Mouse (Mus musculus) embryonic fibroblast, embryonic 13.5 days (primary cell): ENCODE data around the gene Cpt1a. TPM values are rescaled to one million over a fixed set of nuclear protein-coding genes. Genes with fewer than 3 reads are reported as not detected.

Source experiments
- H3K27ac ChIP-seq: 2 replicates; pipeline ENCODE4 v1.5.1; 2012; ENCODE audit warnings: low read length, control low read depth, inconsistent platforms; ENCODE audit not compliant: insufficient read depth
- H3K4me1 ChIP-seq: 2 replicates; pipeline ENCODE4 v1.6.1; 2011; ENCODE audit warnings: low read length; ENCODE audit not compliant: control insufficient read depth, insufficient read depth
- H3K4me3 ChIP-seq: 2 replicates; pipeline ENCODE4 v1.5.1; 2011; ENCODE audit warnings: mild to moderate bottlenecking, control low read depth, low read length; ENCODE audit not compliant: insufficient read depth
- CTCF ChIP-seq: IDR thresholded peaks from 2 replicates; pipeline ENCODE4 v1.5.1; 2011; ENCODE audit warnings: mild to moderate bottlenecking, control low read depth, low read length, moderate library complexity, borderline replicate concordance; ENCODE audit not compliant: insufficient read depth
- POLR2A ChIP-seq: IDR thresholded peaks from 2 replicates; pipeline ENCODE4 v1.6.1; 2011; ENCODE audit warnings: low read depth, mild to moderate bottlenecking, control low read depth, low read length, moderate library complexity
- polyA plus RNA-seq: library from polyadenylated mRNA; stranded (reverse); fragments of >200 nt; gene quantifications from 2 replicates; pipeline ENCODE4 v1.2.4, GENCODE M21; 2011; ENCODE audit warnings: low read depth; ENCODE audit not compliant: missing spikeins, insufficient read length

Gene Cpt1a
- polyA plus RNA-seq, 1 experiment: 38.0 TPM

DNA sequence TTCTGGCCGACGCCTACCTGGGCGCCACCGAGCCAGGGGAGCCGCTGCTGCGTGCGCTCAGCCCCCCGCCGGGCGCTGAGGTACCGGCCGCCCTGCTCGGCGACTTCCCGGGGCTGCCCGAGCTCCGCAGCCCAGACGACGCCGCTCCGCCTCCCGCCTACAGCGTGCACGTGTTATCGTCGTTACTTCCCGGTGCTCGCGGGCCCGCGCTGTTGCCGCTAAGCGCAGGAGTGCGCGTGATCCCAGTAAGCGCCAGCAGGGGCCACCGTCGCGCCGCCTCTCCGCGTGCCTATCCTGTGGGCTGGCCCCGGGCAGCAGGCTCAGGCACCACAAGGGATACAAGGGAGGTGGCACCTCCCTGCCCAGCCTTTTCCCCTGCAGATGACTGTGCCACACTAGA is 67.0 kb downstream of the Cpt1a start:
- Histone ChIP-seq H3K4me3 (peak overlapping the region; percentile 21; the same call in 1 of the 2 replicates), H3K27ac (0 out of 2 replicates have a peak overlapping the region, but pooled peaks have one; percentile 4), H3K4me1 (no peaks in the 10 kb centered on the region)
- TF ChIP-seq CTCF (peak; percentile 73), POLR2A (no peak; the same call in none of the 2 replicates)

DNA sequence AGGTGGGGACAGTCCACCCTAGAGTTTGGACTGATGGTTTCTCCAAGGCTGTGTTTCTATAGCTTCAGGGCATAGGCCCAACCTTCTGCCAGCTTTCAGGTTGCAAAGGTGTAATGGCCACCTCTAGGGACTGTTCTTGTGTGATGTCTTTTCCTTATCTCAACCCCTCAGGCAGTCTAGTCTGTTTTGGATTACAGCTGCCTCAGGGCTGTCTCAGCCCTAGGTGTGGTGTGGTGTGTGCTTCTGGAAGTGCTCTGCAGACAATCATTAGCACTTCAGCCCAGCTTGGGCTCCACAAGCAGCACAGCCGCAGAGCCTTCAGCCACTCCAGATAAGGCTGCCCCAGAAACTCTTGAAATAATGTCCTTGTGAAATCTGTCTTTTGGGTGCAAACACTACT is 70.2 kb downstream of the Cpt1a start:
- Histone ChIP-seq H3K27ac (no peak overlapping the region), H3K4me1 (no peaks in the 10 kb centered on the region), H3K4me3 (no peak overlapping the region)
- TF ChIP-seq POLR2A (no peak), CTCF (no peak)

DNA sequence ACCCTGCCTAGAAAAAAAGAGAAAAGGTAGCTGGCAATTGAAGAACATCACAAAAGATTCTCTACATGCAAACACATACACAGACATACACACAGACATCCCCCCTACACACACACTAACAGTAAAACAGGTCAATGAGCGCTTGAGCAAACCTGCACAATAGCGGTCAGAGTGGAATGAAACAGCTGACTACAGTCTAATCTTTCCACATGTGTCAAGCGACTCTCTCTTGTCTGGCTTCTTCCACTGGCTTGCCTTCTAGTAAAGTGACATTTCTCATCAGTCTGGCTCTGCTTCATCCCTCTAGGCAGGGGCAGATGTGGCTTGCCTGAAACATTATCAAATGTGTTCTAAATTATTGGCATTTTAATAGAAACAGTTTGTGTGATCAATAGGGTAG is 72.1 kb downstream of the Cpt1a start:
- TF ChIP-seq POLR2A (no peak), CTCF (no peak)
- Histone ChIP-seq H3K4me3 (no peak overlapping the region), H3K4me1 (no peaks in the 10 kb centered on the region), H3K27ac (no peak overlapping the region)

DNA sequence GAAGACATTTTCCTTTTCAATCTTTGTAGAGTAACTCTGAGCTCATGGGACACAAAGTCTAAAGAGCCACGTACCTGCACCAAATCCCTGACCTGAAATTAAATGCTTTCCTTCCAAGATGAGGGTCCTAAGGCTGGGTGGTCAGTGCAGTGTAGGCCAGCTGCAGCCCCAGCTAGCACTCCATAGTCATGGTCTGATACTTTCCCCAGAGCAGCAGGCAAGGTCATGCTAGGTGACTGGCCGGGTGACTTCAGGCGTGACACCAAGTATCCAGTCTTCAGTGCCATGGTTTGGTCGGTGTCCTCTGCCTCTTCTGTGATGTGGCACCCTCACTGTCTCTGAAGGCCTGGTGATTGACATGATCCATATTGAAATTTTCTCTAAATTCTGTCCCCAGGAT is 77.9 kb downstream of the Cpt1a start:
- no peak overlapping the region for H3K27ac ChIP-seq
- no peak overlapping the region for H3K4me3 ChIP-seq
- TF ChIP-seq CTCF (no peak), POLR2A (no peak)
- H3K4me1 ChIP-seq: no peaks in the 10 kb centered on the region

DNA sequence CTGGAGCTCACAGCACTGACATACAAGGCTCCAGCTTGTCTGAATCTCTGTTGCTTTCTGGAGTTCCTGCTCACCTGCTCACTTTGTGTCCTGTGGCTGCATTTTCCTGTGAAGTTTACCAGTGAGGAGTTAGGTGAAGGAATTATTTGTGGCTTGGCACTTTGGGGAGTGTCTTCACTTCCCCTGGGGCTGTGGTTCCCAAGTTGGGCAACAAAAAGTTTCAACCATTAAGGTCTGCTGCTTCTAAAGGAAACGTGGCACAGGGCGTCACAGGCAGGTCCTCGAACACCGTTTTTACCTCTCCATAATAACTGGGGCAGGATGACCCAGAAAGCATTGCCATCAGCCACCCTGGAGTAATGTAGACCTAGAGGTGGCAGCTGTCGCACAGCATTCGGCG is 79.4 kb downstream of the Cpt1a start:
- TF ChIP-seq POLR2A (no peak), CTCF (no peak)
- peaks cover 7% of the 10 kb centered on the region for H3K4me1 ChIP-seq
- H3K27ac ChIP-seq: no peak overlapping the region
- H3K4me3 ChIP-seq: no peak overlapping the region

DNA sequence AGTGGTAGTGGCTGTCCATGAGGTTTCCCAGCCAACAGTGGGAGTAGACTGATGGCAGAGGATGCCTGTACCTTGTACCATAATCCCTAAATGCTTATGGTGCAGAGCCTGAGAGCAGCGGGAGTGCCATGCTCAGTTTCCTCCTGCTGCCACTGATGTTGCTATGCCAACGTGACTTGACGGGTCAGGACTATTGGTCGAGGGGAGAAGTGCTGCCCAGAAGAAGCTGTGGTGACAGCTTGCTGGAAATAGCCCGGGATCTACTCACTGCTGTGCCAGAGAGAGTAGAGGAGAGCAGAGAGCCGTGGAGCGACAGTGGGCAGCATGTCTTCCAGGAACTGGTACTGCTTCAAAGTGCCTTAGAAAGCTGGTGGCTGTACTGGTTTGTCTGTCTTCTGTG is 79.8 kb downstream of the Cpt1a start:
- Histone ChIP-seq H3K27ac (no peak overlapping the region), H3K4me1 (peaks cover 7% of the 10 kb centered on the region), H3K4me3 (no peak overlapping the region)
- TF ChIP-seq CTCF (no peak), POLR2A (no peak)

DNA sequence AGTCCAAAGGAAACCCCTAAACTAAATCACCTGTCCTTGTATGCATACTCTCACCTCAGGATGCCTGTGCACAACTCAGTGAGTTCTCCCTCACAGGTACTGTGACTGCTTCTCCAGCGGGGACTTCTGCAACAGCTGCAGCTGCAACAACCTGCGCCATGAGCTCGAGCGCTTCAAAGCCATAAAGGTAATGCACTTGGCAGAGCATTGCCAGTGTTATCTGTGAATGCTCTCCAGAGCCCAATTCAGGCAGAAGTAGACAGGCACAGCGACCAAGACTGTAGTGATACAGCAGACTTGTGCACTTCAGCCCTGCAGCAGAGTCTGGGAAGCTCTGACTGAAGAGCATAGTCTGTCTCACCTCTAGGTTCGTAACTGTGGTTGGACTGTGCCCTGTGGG is 80.3 kb downstream of the Cpt1a start:
- TF ChIP-seq CTCF: no peak
- TF ChIP-seq POLR2A: no peak
- Histone ChIP-seq H3K4me3 (no peak overlapping the region), H3K4me1 (peaks cover 7% of the 10 kb centered on the region), H3K27ac (no peak overlapping the region)

DNA sequence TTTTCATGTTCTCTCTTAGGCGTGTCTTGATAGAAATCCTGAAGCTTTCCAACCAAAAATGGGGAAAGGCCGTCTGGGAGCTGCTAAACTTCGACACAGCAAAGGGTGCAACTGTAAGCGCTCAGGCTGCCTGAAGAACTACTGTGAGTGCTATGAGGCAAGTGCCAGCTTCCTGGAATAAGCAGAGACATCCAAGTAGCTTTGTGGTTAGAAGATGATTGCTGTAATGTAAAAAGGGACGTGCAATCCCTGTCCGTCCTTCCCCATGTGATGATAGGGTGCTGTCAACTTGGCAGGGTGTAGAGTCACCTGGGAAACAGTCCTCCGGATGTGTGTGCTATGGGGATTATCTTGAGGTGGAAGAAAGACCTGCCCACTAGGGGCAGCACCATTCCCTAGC is 81.9 kb downstream of the Cpt1a start:
- Histone ChIP-seq H3K27ac (no peak overlapping the region), H3K4me1 (peaks cover 10% of the 10 kb centered on the region), H3K4me3 (no peak overlapping the region)
- TF ChIP-seq CTCF: no peak
- no peak for TF ChIP-seq POLR2A

DNA sequence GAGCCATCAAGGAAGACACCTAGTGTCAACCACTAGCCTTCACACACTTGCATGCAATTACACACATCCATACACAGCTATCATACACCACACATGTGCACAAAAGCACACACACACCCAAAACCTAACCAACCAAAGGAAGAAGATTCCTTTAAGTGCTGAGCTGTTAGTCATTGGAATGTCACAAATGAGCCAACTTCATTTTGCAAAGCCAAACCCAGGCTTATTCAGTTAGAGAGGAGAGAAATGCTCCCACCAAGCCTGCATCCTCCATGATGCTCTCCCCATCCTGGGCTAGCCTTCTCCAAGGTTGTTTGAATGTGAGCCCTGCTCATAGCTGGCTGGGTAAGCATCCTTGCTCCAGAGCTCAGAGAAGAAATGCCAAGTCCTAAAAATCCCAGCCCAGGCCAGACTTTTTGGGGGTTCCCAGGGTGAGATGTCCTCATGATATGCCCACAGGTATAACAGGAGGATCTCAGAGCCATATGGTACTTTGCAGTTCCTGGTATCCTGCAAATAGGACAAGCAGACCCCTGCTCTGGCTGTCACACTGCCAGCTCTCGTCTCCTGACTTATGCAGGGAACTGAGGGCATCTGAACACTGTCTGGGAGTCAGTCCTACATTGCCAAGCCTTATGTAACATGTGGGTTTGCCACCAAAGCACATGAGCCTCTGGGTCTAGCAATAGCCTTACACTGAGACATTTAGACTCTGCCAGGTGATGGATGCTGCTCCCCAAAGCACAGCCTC is 83.6 kb downstream of the Cpt1a start:
- peaks cover 10% of the 10 kb centered on the region for H3K4me1 ChIP-seq
- no peak for TF ChIP-seq CTCF
- TF ChIP-seq POLR2A: no peak
- no peak overlapping the region for H3K27ac ChIP-seq
- H3K4me3 ChIP-seq: no peak overlapping the region

DNA sequence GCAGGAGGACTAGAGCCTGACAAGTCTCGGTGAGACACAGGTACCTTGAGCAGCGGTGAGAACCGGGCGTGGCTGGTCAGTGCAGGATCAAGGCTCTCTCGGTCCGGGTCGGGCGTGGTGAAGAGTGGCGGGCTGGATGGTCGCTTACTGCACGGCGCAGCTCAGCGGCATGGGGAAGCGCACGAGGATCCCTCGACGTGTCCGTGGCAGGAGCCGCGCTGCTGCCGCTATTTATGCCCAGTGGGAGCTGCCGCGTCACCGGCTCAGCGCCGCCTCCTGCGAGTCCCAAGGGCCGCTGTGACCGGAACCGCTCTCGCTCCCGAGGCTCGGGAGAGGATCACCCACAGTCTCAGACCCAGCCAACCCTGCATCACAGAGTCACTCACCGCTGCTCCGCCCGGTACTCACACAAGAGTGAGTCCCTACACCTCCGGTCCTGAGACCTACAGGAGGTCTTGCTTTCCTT is 92.2 kb downstream of the Cpt1a start, which contains the start of gene Gal:
Gene Gal (minus strand): TSS at position 277 of the 466 bp plus-strand sequence.
- H3K4me1 ChIP-seq: no peaks in the 10 kb centered on the region; the same call in 1 of the 2 replicates
- no peak within 1 kb of the TSS for H3K4me3 ChIP-seq
- TF ChIP-seq CTCF: no peak
- no peak for TF ChIP-seq POLR2A
- no peak within 1 kb of the TSS for H3K27ac ChIP-seq
